Mouse (Mus musculus) MEL (cell line): ENCODE measurements around the gene Rabep2. TPM values are rescaled to one million over a fixed set of nuclear protein-coding genes. Genes with fewer than 3 reads are reported as not detected.

Source experiments
- DNase-seq: peaks from one replicate; pipeline ENCODE4 v3.0.0; 2011; ENCODE audit warnings: low read depth, low spot score
- H3K27ac ChIP-seq: 2 replicates; pipeline ENCODE4 v1.5.1; 2012; ENCODE audit warnings: low read depth, mild to moderate bottlenecking, control low read depth, low read length, moderate library complexity; ENCODE audit not compliant: control insufficient read depth
- H3K27me3 ChIP-seq, 2 experiments: fragments of 150-350 bp in 1 of 2; sonication (generic) in 1 of 2; 2 replicates each; pipeline ENCODE4 v1.6.1; 2012; ENCODE audit warnings: low read length in 2 of 2, mild to moderate bottlenecking in 2 of 2, improper control_type of control experiment in 1 of 2, moderate library complexity in 1 of 2; ENCODE audit not compliant: insufficient read depth in 2 of 2, control insufficient read depth in 1 of 2
- H3K36me3 ChIP-seq, 2 experiments: 2 replicates each; pipeline ENCODE4 v1.6.1; 2012 to 2014; ENCODE audit warnings: low read length in 2 of 2, improper control_type of control experiment in 1 of 2, inconsistent platforms in 1 of 2, mild to moderate bottlenecking in 1 of 2; ENCODE audit not compliant: insufficient read depth in 2 of 2, control insufficient read depth in 1 of 2
- H3K4me1 ChIP-seq, 2 experiments: fragments of 150-350 bp in 1 of 2; sonication (generic) in 1 of 2; 2 replicates each; pipeline ENCODE4 v1.6.1; 2012; ENCODE audit warnings: low read length in 2 of 2, improper control_type of control experiment in 1 of 2, mild to moderate bottlenecking in 1 of 2; ENCODE audit not compliant: insufficient read depth in 2 of 2, control insufficient read depth in 1 of 2
- H3K4me3 ChIP-seq, 2 experiments: fragments of 150-350 bp in 1 of 2; sonication (generic) in 1 of 2; 2 replicates each; pipeline ENCODE4 v1.5.1; 2012; ENCODE audit warnings: low read depth in 2 of 2, low read length in 2 of 2, mild to moderate bottlenecking in 2 of 2, moderate library complexity in 2 of 2, control low read depth in 1 of 2, improper control_type of control experiment in 1 of 2; ENCODE audit not compliant: control insufficient read depth in 1 of 2, insufficient read depth in 1 of 2
- H3K79me2 ChIP-seq: 2 replicates; pipeline ENCODE4 v1.6.1; 2012; ENCODE audit warnings: mild to moderate bottlenecking, low read length, moderate library complexity; ENCODE audit not compliant: control insufficient read depth, poor library complexity, insufficient read depth
- H3K9ac ChIP-seq: 2 replicates; pipeline ENCODE4 v1.6.1; 2012; ENCODE audit warnings: low read depth, mild to moderate bottlenecking, control low read depth, low read length, moderate library complexity; ENCODE audit not compliant: control insufficient read depth, poor library complexity, severe bottlenecking
- H3K9me3 ChIP-seq: fragments of 150-350 bp; sonication (generic); replicated peaks from 2 replicates; pipeline ENCODE4 v1.6.1; 2012; ENCODE audit warnings: mild to moderate bottlenecking, low read length, improper control_type of control experiment, moderate library complexity; ENCODE audit not compliant: insufficient read depth
- CHD1 ChIP-seq: IDR thresholded peaks from 2 replicates; pipeline ENCODE4 v1.6.1; 2012; ENCODE audit warnings: low read depth, mild to moderate bottlenecking, inconsistent platforms, low read length, improper control_type of control experiment
- CHD2 ChIP-seq: IDR thresholded peaks from 2 replicates; pipeline ENCODE4 v1.6.1; 2011; ENCODE audit warnings: low read length, improper control_type of control experiment
- CTCF ChIP-seq, 3 experiments: IDR thresholded peaks in 2 of 3; conservative IDR thresholded peaks in 1 of 3; 2 replicates each; pipeline ENCODE4 v1.5.1; 2011 to 2012; ENCODE audit warnings: low read length in 3 of 3, low read depth in 2 of 3, mild to moderate bottlenecking in 2 of 3, improper control_type of control experiment in 1 of 3, inconsistent platforms in 1 of 3, mixed read lengths in 1 of 3, moderate library complexity in 1 of 3; ENCODE audit not compliant: control insufficient read depth in 1 of 3, insufficient read depth in 1 of 3, poor library complexity in 1 of 3, severe bottlenecking in 1 of 3
- ETS1 ChIP-seq: IDR thresholded peaks from 2 replicates; pipeline ENCODE4 v1.6.1; 2012; ENCODE audit warnings: low read depth, mild to moderate bottlenecking, inconsistent platforms, low read length, improper control_type of control experiment, moderate library complexity
- GATA1 ChIP-seq: IDR thresholded peaks from 2 replicates; pipeline ENCODE4 v1.6.1; 2011; ENCODE audit warnings: low read depth, low read length, improper control_type of control experiment
- MEF2A ChIP-seq: IDR thresholded peaks from 2 replicates; pipeline ENCODE4 v1.6.1; 2014; ENCODE audit warnings: low read depth, mild to moderate bottlenecking, inconsistent platforms, low read length, improper control_type of control experiment; ENCODE audit not compliant: poor library complexity, insufficient replicate concordance, severe bottlenecking; ENCODE audit errors: extremely low read depth
- MXI1 ChIP-seq: IDR thresholded peaks from 2 replicates; pipeline ENCODE4 v1.6.1; 2011; ENCODE audit warnings: mild to moderate bottlenecking, low read depth, low read length, improper control_type of control experiment
- MYB ChIP-seq: IDR thresholded peaks from 2 replicates; pipeline ENCODE4 v1.6.1; 2011; ENCODE audit warnings: mild to moderate bottlenecking, low read depth, low read length, improper control_type of control experiment
- MYC ChIP-seq: IDR thresholded peaks from 2 replicates; pipeline ENCODE4 v1.6.1; 2011; ENCODE audit warnings: low read depth, mild to moderate bottlenecking, low read length, improper control_type of control experiment, moderate library complexity
- NELFE ChIP-seq: IDR thresholded peaks from 2 replicates; pipeline ENCODE4 v1.6.1; 2011; ENCODE audit warnings: low read depth, low read length, improper control_type of control experiment
- NRF1 ChIP-seq: IDR thresholded peaks from 2 replicates; pipeline ENCODE4 v1.6.1; 2014; ENCODE audit warnings: low read depth, mild to moderate bottlenecking, inconsistent platforms, low read length, improper control_type of control experiment, moderate library complexity; ENCODE audit not compliant: poor library complexity, insufficient read depth, severe bottlenecking
- POLR2A ChIP-seq, 2 experiments: IDR thresholded peaks; 2 replicates each; pipeline ENCODE4 v1.6.1; 2011 to 2012; ENCODE audit warnings: low read length in 2 of 2, mild to moderate bottlenecking in 2 of 2, control low read depth in 1 of 2, improper control_type of control experiment in 1 of 2, low read depth in 1 of 2, moderate library complexity in 1 of 2; ENCODE audit not compliant: control insufficient read depth in 1 of 2, insufficient read depth in 1 of 2, poor library complexity in 1 of 2
- POLR2AphosphoS5 ChIP-seq: IDR thresholded peaks from 2 replicates; pipeline ENCODE4 v1.6.1; 2012; ENCODE audit warnings: low read depth, borderline replicate concordance, mild to moderate bottlenecking, inconsistent platforms, low read length, moderate library complexity, mixed read lengths
- RAD21 ChIP-seq: IDR thresholded peaks from 2 replicates; pipeline ENCODE4 v1.6.1; 2011; ENCODE audit warnings: mild to moderate bottlenecking, low read depth, low read length, improper control_type of control experiment
- RCOR1 ChIP-seq: IDR thresholded peaks from 2 replicates; pipeline ENCODE4 v1.6.1; 2012; ENCODE audit warnings: low read depth, mild to moderate bottlenecking, inconsistent platforms, low read length, improper control_type of control experiment
- SMC3 ChIP-seq: IDR thresholded peaks from 2 replicates; pipeline ENCODE4 v1.6.1; 2011; ENCODE audit warnings: low read depth, low read length, improper control_type of control experiment
- TAL1 ChIP-seq: IDR thresholded peaks from 2 replicates; pipeline ENCODE4 v1.6.1; 2012; ENCODE audit warnings: mild to moderate bottlenecking, inconsistent platforms, low read length, moderate library complexity, mixed read lengths
- TCF12 ChIP-seq: IDR thresholded peaks from 2 replicates; pipeline ENCODE4 v1.6.1; 2014; ENCODE audit warnings: low read depth, mild to moderate bottlenecking, inconsistent platforms, low read length, improper control_type of control experiment, moderate library complexity
- UBTF ChIP-seq: IDR thresholded peaks from 2 replicates; pipeline ENCODE4 v1.6.1; 2012; ENCODE audit warnings: low read depth, mild to moderate bottlenecking, inconsistent platforms, low read length, improper control_type of control experiment, moderate library complexity, borderline replicate concordance; ENCODE audit not compliant: insufficient read depth
- ZC3H11A ChIP-seq: IDR thresholded peaks from 2 replicates; pipeline ENCODE4 v1.6.1; 2012; ENCODE audit warnings: low read depth, mild to moderate bottlenecking, inconsistent platforms, low read length, improper control_type of control experiment
- ZMIZ1 ChIP-seq: IDR thresholded peaks from 2 replicates; pipeline ENCODE4 v1.6.1; 2012; ENCODE audit warnings: low read depth, mild to moderate bottlenecking, inconsistent platforms, low read length, improper control_type of control experiment, moderate library complexity
- ZNF384 ChIP-seq: IDR thresholded peaks from 2 replicates; pipeline ENCODE4 v1.6.1; 2012; ENCODE audit warnings: low read depth, mild to moderate bottlenecking, inconsistent platforms, low read length, improper control_type of control experiment
- polyA plus RNA-seq, 2 experiments: library from polyadenylated mRNA; stranded (reverse) in 1 of 2; unstranded in 1 of 2; fragments of >175 nt in 1 of 2; fragments of >200 nt in 1 of 2; gene quantifications; 2 replicates each; pipeline versions ENCODE4 v1.2.1 to v1.2.4; 2012; ENCODE audit warnings: low replicate concordance in 2 of 2, low read depth in 1 of 2; ENCODE audit not compliant: insufficient read length in 2 of 2, insufficient read depth in 1 of 2, missing spikeins in 1 of 2
- total RNA-seq: library from RNA; depleted of rRNA; stranded (reverse); fragments of 300-350 nt; gene quantifications from 2 replicates; pipeline ENCODE4 v1.2.3, GENCODE M21; 2012

The Rabep2 gene
- total and polyA plus RNA-seq, 3 experiments, result 12.9 to 16.2 TPM; not detected in 1

DNA sequence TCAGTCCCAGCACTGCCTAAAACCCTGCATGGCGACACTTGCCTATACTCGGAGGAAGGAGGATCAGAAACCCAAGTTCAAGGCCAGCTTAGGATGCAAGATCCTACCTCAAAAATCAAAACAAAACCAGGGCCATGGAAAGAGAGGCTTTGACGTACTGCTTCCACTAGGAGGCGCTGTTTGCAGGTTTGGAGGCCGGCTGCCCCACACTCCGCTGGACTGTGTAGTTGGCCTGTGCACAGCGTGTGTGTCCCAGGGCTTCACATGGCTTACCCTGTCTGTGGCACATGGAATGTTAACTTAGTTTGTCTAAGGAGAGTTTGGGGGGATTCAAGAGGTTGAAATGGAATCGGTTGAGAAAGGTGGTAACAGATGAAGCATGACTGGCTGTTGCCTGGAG is 8.3 kb downstream of the Rabep2 start:
- no peaks in the 10 kb centered on the region for H3K4me1 ChIP-seq
- H3K4me3 ChIP-seq, result no peak overlapping the region
- peak; percentile 71 for DNase-seq
- no peak overlapping the region for H3K27ac ChIP-seq
- H3K9ac ChIP-seq, result no peak overlapping the region
- H3K27me3 ChIP-seq, result no peaks in the 10 kb centered on the region
- H3K36me3 ChIP-seq, result no peaks in the 10 kb centered on the region
- H3K79me2 ChIP-seq, result no peaks in the 10 kb centered on the region
- no peaks in the 10 kb centered on the region for H3K9me3 ChIP-seq
- no peak for TF ChIP-seq MYC
- TF ChIP-seq SMC3, result peak; percentile 83
- TF ChIP-seq CHD1, result no peak
- no peak for TF ChIP-seq NRF1
- peak; percentile 88 to 98 (median 94) for TF ChIP-seq CTCF (IDR thresholded peaks at IDR 0.05 in 2 of 3, conservative IDR thresholded peaks at IDR 0.05 in 1 of 3; ENCODE audit: control insufficient read depth in 1 of 3, insufficient read depth in 1 of 3, low read depth in 2 of 3, low read length in 3 of 3, poor library complexity in 1 of 3, severe bottlenecking in 1 of 3)
- TF ChIP-seq RCOR1, result no peak
- TF ChIP-seq RAD21, result peak; percentile 68
- peak; percentile 59 for TF ChIP-seq ZC3H11A

DNA sequence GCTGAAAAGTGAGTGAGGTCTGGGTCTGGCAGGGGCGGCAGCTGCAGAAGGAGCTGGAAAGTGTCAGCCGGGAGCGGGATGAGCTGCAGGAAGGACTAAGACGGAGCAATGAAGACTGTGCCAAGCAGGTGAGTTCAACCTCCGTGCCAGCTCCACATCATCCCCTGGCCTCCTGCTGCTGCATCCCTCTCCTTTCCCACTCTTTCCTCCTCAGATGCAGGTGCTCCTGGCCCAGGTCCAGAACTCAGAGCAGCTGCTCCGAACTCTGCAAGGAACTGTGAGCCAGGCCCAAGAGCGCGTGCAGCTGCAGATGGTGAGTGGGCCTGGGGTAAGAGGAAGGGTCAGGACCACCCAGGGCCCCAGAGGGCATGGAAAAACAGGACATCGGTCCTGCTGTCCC is 11.6 kb downstream of the Rabep2 start:
- Histone ChIP-seq H3K9ac (no peak overlapping the region), H3K27me3 (no peaks in the 10 kb centered on the region), H3K4me1 (no peaks in the 10 kb centered on the region), H3K9me3 (no peaks in the 10 kb centered on the region), H3K27ac (no peak overlapping the region), H3K79me2 (no peaks in the 10 kb centered on the region), H3K4me3 (no peak overlapping the region), H3K36me3 (no peaks in the 10 kb centered on the region)
- no peak for TF ChIP-seq NELFE
- no peak for DNase-seq

- no peaks in the 10 kb centered on the region for H3K9me3 ChIP-seq
- no peak for TF ChIP-seq ZNF384
- no peak for TF ChIP-seq MXI1
- TF ChIP-seq ZC3H11A, result no peak
- TF ChIP-seq CHD1, result no peak
- TF ChIP-seq MYB, result no peak
- TF ChIP-seq TCF12, result no peak
- no peak for TF ChIP-seq POLR2A (IDR thresholded peaks at IDR 0.05; ENCODE audit: control insufficient read depth in 1 of 2, insufficient read depth in 1 of 2, low read depth in 1 of 2, low read length in 2 of 2, poor library complexity in 1 of 2)
- TF ChIP-seq SMC3, result no peak
- TF ChIP-seq MEF2A, result no peak
- no peak for TF ChIP-seq TAL1
- no peak for TF ChIP-seq ZMIZ1
- no peak for TF ChIP-seq GATA1
- no peak for TF ChIP-seq POLR2AphosphoS5
- TF ChIP-seq ETS1, result no peak
- TF ChIP-seq UBTF, result no peak
- no peak for TF ChIP-seq CHD2
- no peak for DNase-seq
- H3K36me3 ChIP-seq, result no peaks in the 10 kb centered on the region
- no peak overlapping the region for H3K27ac ChIP-seq
- no peaks in the 10 kb centered on the region for H3K4me1 ChIP-seq
- H3K4me3 ChIP-seq, result no peak overlapping the region
- no peaks in the 10 kb centered on the region for H3K79me2 ChIP-seq
- H3K9ac ChIP-seq, result no peak overlapping the region
- no peaks in the 10 kb centered on the region for H3K27me3 ChIP-seq
Observed at GRCm38 (mm10) chr7:126443997-126444396, 15.4 kb downstream of the Rabep2 start.
